Mouse (Mus musculus) kidney, adult 2 months (tissue): ENCODE results near the gene Thbs1. TPM values are rescaled to one million over a fixed set of nuclear protein-coding genes. Genes with fewer than 3 reads are reported as not detected.
A peak's percentile ranks its signal among the peaks of the same experiment; 100 is the strongest.

Experiments used
- DNase-seq: peaks from one replicate; pipeline ENCODE4 v3.0.0; 2021
- H3K27ac ChIP-seq: fragments of 200-500 bp; 2 replicates; pipeline ENCODE4 v1.5.1; 2012; ENCODE audit warnings: low read depth, low read length, control low read depth, inconsistent platforms; ENCODE audit not compliant: insufficient read depth
- H3K27me3 ChIP-seq: fragments of 200-500 bp; replicated peaks from 2 replicates; pipeline ENCODE4 v1.6.1; 2012; ENCODE audit warnings: mild to moderate bottlenecking, moderate library complexity, low read length, inconsistent platforms; ENCODE audit not compliant: control insufficient read depth, insufficient read depth
- H3K36me3 ChIP-seq: fragments of 200-500 bp; 2 replicates; pipeline ENCODE4 v1.6.1; 2012; ENCODE audit warnings: mild to moderate bottlenecking, moderate library complexity, low read length, inconsistent platforms; ENCODE audit not compliant: control insufficient read depth, insufficient read depth
- H3K4me1 ChIP-seq: fragments of 200-500 bp; 2 replicates; pipeline ENCODE4 v1.6.1; 2011; ENCODE audit warnings: low read length; ENCODE audit not compliant: control insufficient read depth, insufficient read depth
- H3K4me3 ChIP-seq: fragments of 200-500 bp; 2 replicates; pipeline ENCODE4 v1.5.1; 2011; ENCODE audit warnings: mild to moderate bottlenecking, low read depth, low read length, control low read depth; ENCODE audit not compliant: insufficient read depth
- CTCF ChIP-seq: fragments of 200-500 bp; conservative IDR thresholded peaks from 2 replicates; pipeline ENCODE4 v1.5.1; 2011; ENCODE audit warnings: low read depth, mild to moderate bottlenecking, control low read depth, low read length, moderate library complexity, mixed read lengths; ENCODE audit not compliant: insufficient read depth, insufficient read length
- POLR2A ChIP-seq: fragments of 200-500 bp; IDR thresholded peaks from one replicate; pipeline ENCODE4 v1.6.1; 2011; ENCODE audit warnings: low read depth, low read length, control low read depth
- WGBS: fragments of 180-500 bp; shearing (Covaris S2); methylation state at CpG from one replicate; pipeline ENCODE4 v1.1.7; 2018; 5-methylcytosine and 5-hydroxymethylcytosine counted together
- polyA plus RNA-seq: library from polyadenylated mRNA; depleted of rRNA; stranded (reverse); fragments of >200 nt; gene quantifications from 2 replicates; pipeline ENCODE4 v1.2.3, GENCODE M21; 2012

Gene Thbs1
- polyA plus RNA-seq, 1 experiment: 19.8 TPM

- H3K4me3 ChIP-seq: no peak overlapping the region
- no peaks in the 10 kb centered on the region; the same call in none of the 2 replicates for H3K36me3 ChIP-seq
- no peak overlapping the region for H3K27ac ChIP-seq
- no peak for DNase-seq
- H3K27me3 ChIP-seq: no peaks in the 10 kb centered on the region
- TF ChIP-seq CTCF (no peak), POLR2A (no peak)
- H3K4me1 ChIP-seq: no peaks in the 10 kb centered on the region; the same call in 1 of the 2 replicates
- 95% methylated on average over 11 of the region's 11 CpGs for whole genome bisulfite sequencing
Measured at GRCm38 (mm10) chr2:118120095-118120494, 8.4 kb downstream of the Thbs1 start.

GRCm38 (mm10) chr2:118120751-118121150, 9.1 kb downstream of the Thbs1 start:
- no peaks in the 10 kb centered on the region for H3K27me3 ChIP-seq
- WGBS: 92% methylated on average over 7 of the region's 7 CpGs
- H3K4me3 ChIP-seq: no peak overlapping the region
- TF ChIP-seq CTCF (no peak), POLR2A (no peak)
- no peaks in the 10 kb centered on the region; the same call in none of the 2 replicates for H3K36me3 ChIP-seq
- no peaks in the 10 kb centered on the region; the same call in 1 of the 2 replicates for H3K4me1 ChIP-seq
- DNase-seq: no peak
- H3K27ac ChIP-seq: no peak overlapping the region

GRCm38 (mm10) chr2:118122291-118122690, 10.6 kb downstream of the Thbs1 start:
- TF ChIP-seq POLR2A (no peak), CTCF (no peak)
- H3K27me3 ChIP-seq: no peaks in the 10 kb centered on the region
- H3K27ac ChIP-seq: no peak overlapping the region
- H3K4me3 ChIP-seq: no peak overlapping the region
- WGBS: 92% methylated on average over 6 of the region's 6 CpGs
- no peak for DNase-seq
- peaks cover 3% of the 10 kb centered on the region; the same call in 1 of the 2 replicates for H3K4me1 ChIP-seq
- H3K36me3 ChIP-seq: no peaks in the 10 kb centered on the region; the same call in none of the 2 replicates

GRCm38 (mm10) chr2:118123743-118124142, 12.1 kb downstream of the Thbs1 start:
- peaks cover 3% of the 10 kb centered on the region; the same call in 1 of the 2 replicates for H3K4me1 ChIP-seq
- no peak overlapping the region for H3K4me3 ChIP-seq
- no peak for DNase-seq
- H3K27me3 ChIP-seq: no peaks in the 10 kb centered on the region
- TF ChIP-seq POLR2A (no peak), CTCF (no peak)
- H3K36me3 ChIP-seq: no peaks in the 10 kb centered on the region; the same call in none of the 2 replicates
- no peak overlapping the region for H3K27ac ChIP-seq
- WGBS: 75% methylated on average over 9 of the region's 9 CpGs

GRCm38 (mm10) chr2:118124437-118124836, 12.8 kb downstream of the Thbs1 start:
- H3K27ac ChIP-seq: no peak overlapping the region

GRCm38 (mm10) chr2:118125211-118125939, 13.7 kb downstream of the Thbs1 start:
- Histone ChIP-seq H3K36me3 (no peaks in the 10 kb centered on the region; the same call in 1 of the 2 replicates), H3K27me3 (no peaks in the 10 kb centered on the region), H3K27ac (peak overlapping the region; percentile 56), H3K4me1 (peaks cover 3% of the 10 kb centered on the region; the same call in 1 of the 2 replicates), H3K4me3 (no peak overlapping the region)
- 37% methylated on average over 11 of the region's 11 CpGs for WGBS
- TF ChIP-seq CTCF (no peak), POLR2A (no peak)
- peak; percentile 80 for DNase-seq

More at GRCm38 (mm10) chr2:118124437-118124836, 12.8 kb downstream of the Thbs1 start:
- H3K27me3 ChIP-seq: no peaks in the 10 kb centered on the region
- H3K4me1 ChIP-seq: peaks cover 3% of the 10 kb centered on the region; the same call in 1 of the 2 replicates
- no peak overlapping the region for H3K4me3 ChIP-seq
- no peak for DNase-seq
- TF ChIP-seq CTCF: no peak
- TF ChIP-seq POLR2A: no peak
- 80% methylated on average over 7 of the region's 7 CpGs for WGBS
- H3K36me3 ChIP-seq: no peaks in the 10 kb centered on the region; the same call in 1 of the 2 replicates

- H3K27me3 ChIP-seq: no peaks in the 10 kb centered on the region
- H3K4me1 ChIP-seq: peaks cover 3% of the 10 kb centered on the region; the same call in 1 of the 2 replicates
- no peak overlapping the region for H3K4me3 ChIP-seq
- 36% methylated on average over 7 of the region's 7 CpGs for WGBS
- DNase-seq: no peak
- TF ChIP-seq CTCF (no peak), POLR2A (no peak)
- peak overlapping the region; percentile 56; the same call in 1 of the 2 replicates for H3K27ac ChIP-seq
- H3K36me3 ChIP-seq: no peaks in the 10 kb centered on the region; the same call in 1 of the 2 replicates
Measured at GRCm38 (mm10) chr2:118125943-118126470, 14.3 kb downstream of the Thbs1 start.
